Mouse (Mus musculus) hindbrain, postnatal 0 days (tissue): ENCODE measurements around the gene Fbxw17. TPM values are rescaled to one million over a fixed set of nuclear protein-coding genes. Genes with fewer than 3 reads are reported as not detected.
"Not testable (repeated sequence)": the region's sequence is repeated elsewhere in the genome, so short reads cannot be mapped to it uniquely, and the experiment has no call there.

ENCODE experiments used
- ATAC-seq: fragments of 200-750 bp; cut with Nextera tagmentation; 2 replicates; pipeline ENCODE4 v1.8.0; 2017; ENCODE audit warnings: mild to moderate bottlenecking, moderate TSS enrichment, moderate library complexity
- DNase-seq: peaks from one replicate; pipeline ENCODE4 v3.0.0-alpha.2; 2015; ENCODE audit warnings: low spot score
- H3K27ac ChIP-seq: fragments of 300-500 bp; sonication (generic); 2 replicates; pipeline ENCODE4 v1.5.1; 2014; ENCODE audit warnings: mild to moderate bottlenecking
- H3K27me3 ChIP-seq: fragments of 300-500 bp; sonication (generic); 2 replicates; pipeline ENCODE4 v1.6.1; 2014; ENCODE audit warnings: low read length, mixed read lengths; ENCODE audit not compliant: insufficient read depth
- H3K36me3 ChIP-seq: fragments of 300-500 bp; sonication (generic); 2 replicates; pipeline ENCODE4 v1.6.1; 2014; ENCODE audit warnings: low read length, mixed read lengths; ENCODE audit not compliant: insufficient read depth
- H3K4me1 ChIP-seq: fragments of 300-500 bp; sonication (generic); 2 replicates; pipeline ENCODE4 v1.6.1; 2014; ENCODE audit warnings: antibody characterized with exemption, low read length, mixed read lengths; ENCODE audit not compliant: insufficient read depth
- H3K4me2 ChIP-seq: fragments of 300-500 bp; sonication (generic); 2 replicates; pipeline ENCODE4 v1.6.1; 2014; ENCODE audit warnings: low read depth, mild to moderate bottlenecking, low read length, moderate library complexity, mixed read lengths
- H3K4me3 ChIP-seq: fragments of 300-500 bp; sonication (generic); 2 replicates; pipeline ENCODE4 v1.5.1; 2014; ENCODE audit warnings: low read length
- H3K9ac ChIP-seq: fragments of 300-500 bp; sonication (generic); replicated peaks from 2 replicates; pipeline ENCODE4 v1.6.1; 2014; ENCODE audit warnings: mild to moderate bottlenecking, low read length, moderate library complexity, mixed read lengths
- H3K9me3 ChIP-seq: fragments of 300-500 bp; sonication (generic); 2 replicates; pipeline ENCODE4 v1.6.1; 2016; ENCODE audit warnings: low read length, mixed read lengths
- CTCF ChIP-seq: IDR thresholded peaks from 2 replicates; pipeline ENCODE4 v1.5.1; 2016; ENCODE audit warnings: antibody characterized with exemption, control low read depth, low read depth
- WGBS: fragments of 180-500 bp; shearing (Covaris S2); extraction: QIAGEN DNeasy Blood & Tissue Kit; methylation state at CpG from one replicate; pipeline ENCODE4 v1.1.7; 2014; 5-methylcytosine and 5-hydroxymethylcytosine counted together
- polyA plus RNA-seq: library from polyadenylated mRNA; unstranded; fragments of >200 nt; fragmentation: Nextera tagmentation; extraction: Ambion mirVana; gene quantifications from 2 replicates; pipeline ENCODE4 v1.2.1, GENCODE M21; 2015
- total RNA-seq: library from RNA; depleted of rRNA; stranded (reverse); fragments of >200 nt; gene quantifications from 2 replicates; pipeline ENCODE4 v1.2.3, GENCODE M21; 2014

Gene Fbxw17
- total and polyA plus RNA-seq, 2 experiments from 2014 or later, result 32.5 to 37.3 TPM

DNA sequence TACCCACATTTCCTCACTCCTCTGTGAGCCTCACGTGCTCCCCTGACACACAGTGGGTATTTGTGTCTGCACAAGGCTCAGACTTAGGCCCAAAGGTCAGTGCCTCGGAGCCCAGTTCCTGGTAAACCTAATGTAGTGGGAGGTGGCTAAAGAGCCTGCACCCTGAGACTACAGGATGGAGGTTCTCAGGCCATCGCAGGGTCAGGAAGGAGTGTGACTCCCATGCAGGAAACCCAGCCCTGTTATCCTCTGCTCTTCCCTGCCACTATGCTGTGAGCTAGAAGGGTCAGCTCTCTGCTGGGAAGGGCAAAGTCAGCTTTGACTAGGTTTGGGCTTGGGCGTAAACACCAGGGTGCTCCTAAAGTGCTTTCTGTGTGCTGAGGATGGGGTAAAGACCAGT lies 9.0 kb downstream of the Fbxw17 start:
- no peak for TF ChIP-seq CTCF
- no peak overlapping the region for H3K27ac ChIP-seq
- 92% methylated on average over 4 of the region's 4 CpGs for WGBS
- H3K4me1 ChIP-seq, result no peaks in the 10 kb centered on the region
- no peaks in the 10 kb centered on the region for H3K27me3 ChIP-seq
- no peak overlapping the region for H3K4me2 ChIP-seq
- peaks cover 61% of the 10 kb centered on the region for H3K36me3 ChIP-seq
- no peak overlapping the region for H3K4me3 ChIP-seq
- H3K9me3 ChIP-seq, result no peaks in the 10 kb centered on the region
- no peak overlapping the region for H3K9ac ChIP-seq
- ATAC-seq, result no peak
- DNase-seq, result no peak

DNA sequence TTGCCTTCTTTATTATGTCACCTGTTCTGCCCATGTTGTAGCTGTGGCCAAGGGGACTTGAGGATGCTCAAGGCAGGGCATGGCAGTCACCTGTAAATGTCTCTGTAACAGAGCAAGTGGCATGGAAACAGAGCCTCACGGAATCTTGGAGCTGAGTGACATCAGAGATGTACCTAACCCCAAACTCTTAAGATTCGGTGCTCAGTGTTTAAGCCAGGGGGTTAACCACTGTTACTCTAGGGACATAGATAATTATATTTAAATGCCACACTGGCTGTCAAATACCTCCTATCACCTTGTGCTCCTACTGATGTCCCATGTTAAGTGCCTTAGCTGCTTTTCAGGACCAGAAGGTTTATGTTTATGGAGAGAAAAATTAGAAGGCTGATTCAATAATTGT lies 26.1 kb downstream of the Fbxw17 start, which contains the start of gene Gm47429:
Gene Gm47429 (minus strand): TSS at position 101 of the 400 bp plus-strand sequence.
- H3K9ac ChIP-seq, result no peak within 1 kb of the TSS
- no peak within 1 kb of the TSS for H3K4me2 ChIP-seq
- H3K36me3 ChIP-seq, result no peaks in the 10 kb centered on the region
- ATAC-seq (no peak), DNase-seq (no peak)
- no peaks in the 10 kb centered on the region for H3K27me3 ChIP-seq
- no peaks in the 10 kb centered on the region for H3K9me3 ChIP-seq
- no peak for TF ChIP-seq CTCF
- H3K27ac ChIP-seq, result no peak within 1 kb of the TSS
- 89% methylated on average over 2 of the region's 2 CpGs for WGBS
- no peak within 1 kb of the TSS for H3K4me3 ChIP-seq
- H3K4me1 ChIP-seq, result no peaks in the 10 kb centered on the region

DNA sequence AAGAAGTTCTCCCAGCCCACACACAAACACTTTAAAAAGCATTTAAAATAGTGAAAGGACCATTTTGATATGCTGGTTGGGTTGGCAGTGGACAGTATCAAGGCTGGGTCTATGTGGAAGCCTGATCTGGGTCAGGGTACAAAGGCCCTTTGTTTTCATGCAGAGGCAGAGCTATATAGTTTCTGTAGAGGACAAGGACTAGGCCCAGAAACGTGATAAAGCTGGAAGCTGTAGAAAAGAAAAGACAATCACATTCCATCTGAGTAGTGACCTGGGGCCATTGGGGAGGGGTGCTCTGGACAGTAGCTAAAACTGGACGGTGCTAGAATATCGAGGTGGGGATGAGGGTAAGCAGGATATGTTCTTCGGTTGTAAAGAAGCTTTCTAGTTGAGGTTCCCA lies 27.6 kb downstream of the Fbxw17 start:
- H3K4me2 ChIP-seq, result no peak overlapping the region
- no peaks in the 10 kb centered on the region for H3K4me1 ChIP-seq
- no peak overlapping the region for H3K9ac ChIP-seq
- H3K4me3 ChIP-seq, result no peak overlapping the region
- 61% methylated on average over 4 of the region's 4 CpGs for WGBS
- no peaks in the 10 kb centered on the region for H3K9me3 ChIP-seq
- H3K27me3 ChIP-seq, result no peaks in the 10 kb centered on the region
- no peak for ATAC-seq
- DNase-seq, result no peak
- H3K36me3 ChIP-seq, result no peaks in the 10 kb centered on the region
- no peak overlapping the region for H3K27ac ChIP-seq
- TF ChIP-seq CTCF, result no peak

DNA sequence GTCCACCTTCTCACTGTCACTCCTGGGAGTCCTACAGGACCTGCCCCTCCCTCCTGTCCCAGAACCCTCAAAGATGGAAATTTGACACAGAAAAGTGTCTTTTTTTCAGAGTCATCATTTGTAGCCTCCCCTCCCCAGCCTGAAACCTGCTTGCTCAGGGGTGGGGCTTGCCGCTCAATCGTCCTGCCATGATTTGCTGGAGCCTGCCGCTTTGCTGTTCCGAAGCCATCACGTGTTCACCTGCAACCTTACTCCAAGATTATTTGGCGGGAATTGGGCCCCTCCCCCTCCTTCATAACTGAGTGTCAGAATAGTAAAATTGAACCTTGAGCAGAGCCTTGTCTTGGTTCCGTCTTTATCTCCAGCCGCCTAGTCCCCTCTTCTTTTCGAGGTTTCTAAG lies 34.6 kb downstream of the Fbxw17 start:
- H3K4me3 ChIP-seq, H3K9ac ChIP-seq, H3K9me3 ChIP-seq, H3K27me3 ChIP-seq, H3K36me3 ChIP-seq, H3K27ac ChIP-seq, H3K4me1 ChIP-seq, ATAC-seq, DNase-seq, H3K4me2 ChIP-seq: not testable (repeated sequence)
- WGBS, result 79% methylated on average over 9 of the region's 9 CpGs

DNA sequence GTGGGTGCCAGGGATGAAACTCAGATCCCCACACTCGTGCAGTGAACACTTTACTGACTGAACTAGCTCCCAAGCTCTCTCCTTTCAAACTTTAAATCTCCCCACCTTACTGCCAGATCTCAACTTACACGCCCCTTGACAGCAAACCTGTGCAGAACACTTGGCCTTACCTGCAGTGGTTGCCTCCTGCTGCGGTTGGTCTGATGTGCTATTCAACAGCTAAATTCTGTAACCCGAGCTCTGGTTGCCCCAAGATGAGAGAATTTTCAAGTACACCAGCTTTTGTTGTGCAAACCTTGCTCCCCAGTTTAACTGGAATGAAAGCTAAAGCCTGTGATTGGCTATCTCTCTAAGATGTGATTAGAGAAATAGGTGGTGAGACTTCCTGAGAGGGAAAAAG lies 35.8 kb downstream of the Fbxw17 start:
- Histone ChIP-seq H3K9me3 (no peaks in the 10 kb centered on the region), H3K4me3 (no peak overlapping the region)
- no peak for DNase-seq

DNA sequence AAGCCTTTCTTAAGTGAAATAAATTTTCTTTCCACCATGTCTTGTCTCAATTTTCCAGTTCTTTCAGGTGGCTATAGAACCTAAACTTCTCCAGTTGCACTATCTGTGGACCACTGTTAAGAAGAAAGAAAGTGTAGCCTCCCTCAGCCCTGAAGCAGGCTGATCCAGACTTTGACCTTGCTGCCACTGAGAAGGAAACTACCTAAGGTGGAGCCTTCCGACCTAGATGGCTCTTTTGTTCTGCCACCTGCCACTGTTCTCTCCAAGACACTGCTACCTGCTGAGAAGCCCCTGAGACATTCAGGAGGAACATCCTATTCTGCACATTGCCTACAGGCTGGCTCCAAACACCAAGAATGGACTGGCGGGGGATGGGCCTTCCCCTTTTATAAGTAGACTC lies 42.8 kb downstream of the Fbxw17 start:
- not testable (repeated sequence) for H3K9ac ChIP-seq, H3K36me3 ChIP-seq, DNase-seq, H3K27me3 ChIP-seq, H3K27ac ChIP-seq, H3K4me2 ChIP-seq, H3K4me1 ChIP-seq, H3K4me3 ChIP-seq, ATAC-seq, H3K9me3 ChIP-seq
- 57% methylated on average over 2 of the region's 2 CpGs for WGBS

More for the DNA sequence above, 35.8 kb downstream of the Fbxw17 start:
- WGBS, result 40% methylated on average over 4 of the region's 4 CpGs
- no peak for ATAC-seq
- Histone ChIP-seq H3K27me3 (no peaks in the 10 kb centered on the region), H3K9ac (no peak overlapping the region), H3K27ac (no peak overlapping the region), H3K4me2 (no peak overlapping the region), H3K36me3 (no peaks in the 10 kb centered on the region), H3K4me1 (no peaks in the 10 kb centered on the region)
- no peak for TF ChIP-seq CTCF

DNA sequence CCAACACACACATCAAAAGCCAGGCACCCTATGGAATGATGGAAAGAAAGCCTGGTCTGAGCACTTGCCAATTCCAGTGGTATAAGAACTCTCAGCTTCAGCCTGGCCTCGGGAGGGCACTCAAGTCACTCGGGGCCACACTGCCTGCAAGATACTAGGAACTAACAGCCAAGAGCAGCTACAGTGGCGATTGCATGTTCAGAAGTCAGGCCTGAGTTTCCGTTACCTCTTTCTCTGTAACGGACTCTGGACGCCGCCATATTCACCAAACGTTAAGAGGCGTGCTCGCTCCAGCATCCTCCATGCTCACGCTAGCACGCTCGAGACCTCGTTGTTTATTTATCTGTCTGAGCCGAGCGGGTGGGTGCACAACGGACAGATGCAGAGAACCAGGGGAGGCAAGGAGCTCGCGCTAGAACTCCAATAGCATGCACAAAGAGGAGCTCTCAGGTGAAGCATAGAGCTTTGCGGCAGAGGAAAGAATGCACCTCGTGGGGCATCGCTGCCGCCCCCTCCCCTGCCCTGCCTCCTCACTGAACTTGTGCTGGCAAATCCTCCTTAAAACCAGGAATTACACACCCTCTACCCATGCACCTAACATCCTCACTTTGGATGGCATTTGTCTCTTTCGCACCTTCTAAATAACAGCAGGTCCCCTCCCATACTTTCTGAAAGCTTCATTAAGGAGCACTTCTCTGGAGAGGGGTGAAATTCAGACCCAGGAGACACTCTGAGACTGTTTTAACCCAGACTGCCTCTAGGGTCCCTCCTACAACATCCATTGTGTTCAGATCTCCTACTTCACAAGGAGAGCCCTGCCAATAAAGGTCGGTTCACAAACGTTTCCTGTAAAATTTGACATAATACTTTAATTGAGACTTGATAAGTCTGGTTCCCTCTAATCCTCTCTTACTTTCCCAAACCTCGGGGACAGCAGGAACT lies 47.2 kb downstream of the Fbxw17 start:
- no peak for TF ChIP-seq CTCF
- Histone ChIP-seq H3K27me3 (no peaks in the 10 kb centered on the region), H3K4me1 (no peaks in the 10 kb centered on the region), H3K36me3 (no peaks in the 10 kb centered on the region), H3K4me2 (peak overlapping the region; percentile 39), H3K27ac (no peak overlapping the region), H3K9me3 (no peaks in the 10 kb centered on the region), H3K9ac (no peak overlapping the region), H3K4me3 (peak overlapping the region; percentile 17)
- no peak for DNase-seq
- WGBS, result 44% methylated on average over 27 of the region's 27 CpGs
- peak; percentile 53 for ATAC-seq
